Mouse (Mus musculus) neural tube, embryonic 12.5 days (tissue): Measurements from ENCODE around the gene Bscl2. TPM values are rescaled to one million over a fixed set of nuclear protein-coding genes. Genes with fewer than 3 reads are reported as not detected.
"Not testable (repeated sequence)": the region's sequence is repeated elsewhere in the genome, so short reads cannot be mapped to it uniquely, and the experiment has no call there.

ENCODE experiments used
- ATAC-seq: fragments of 200-750 bp; cut with Nextera tagmentation; 2 replicates; pipeline ENCODE4 v1.8.0; 2017; ENCODE audit warnings: low read depth, mild to moderate bottlenecking, moderate TSS enrichment, moderate library complexity; ENCODE audit not compliant: low FRiP score
- H3K27ac ChIP-seq: fragments of 300-500 bp; sonication (generic); 2 replicates; pipeline ENCODE4 v1.5.1; 2016
- H3K27me3 ChIP-seq: fragments of 300-500 bp; sonication (generic); replicated peaks from 2 replicates; pipeline ENCODE4 v1.6.1; 2016; ENCODE audit warnings: mild to moderate bottlenecking
- H3K36me3 ChIP-seq: fragments of 300-500 bp; sonication (generic); 2 replicates; pipeline ENCODE4 v1.6.1; 2016; ENCODE audit warnings: mild to moderate bottlenecking
- H3K4me1 ChIP-seq: fragments of 300-500 bp; sonication (generic); 2 replicates; pipeline ENCODE4 v1.6.1; 2016
- H3K4me2 ChIP-seq: fragments of 300-500 bp; sonication (generic); replicated peaks from 2 replicates; pipeline ENCODE4 v1.6.1; 2016; ENCODE audit warnings: mild to moderate bottlenecking
- H3K4me3 ChIP-seq: fragments of 300-500 bp; sonication (generic); 2 replicates; pipeline ENCODE4 v1.5.1; 2016
- H3K9ac ChIP-seq: fragments of 300-500 bp; sonication (generic); 2 replicates; pipeline ENCODE4 v1.6.1; 2016; ENCODE audit warnings: mild to moderate bottlenecking
- H3K9me3 ChIP-seq: fragments of 300-500 bp; sonication (generic); 2 replicates; pipeline ENCODE4 v1.6.1; 2016; ENCODE audit warnings: mild to moderate bottlenecking
- WGBS: fragments of 180-500 bp; shearing (Covaris S2); methylation state at CpG from one replicate; pipeline ENCODE4 v1.1.7; 2016; 5-methylcytosine and 5-hydroxymethylcytosine counted together
- polyA plus RNA-seq: library from polyadenylated mRNA; unstranded; fragments of >200 nt; fragmentation: Nextera tagmentation; extraction: Ambion mirVana; gene quantifications from 2 replicates; pipeline ENCODE4 v1.2.1, GENCODE M21; 2016

The Bscl2 gene
- polyA plus RNA-seq, 1 experiment from 2014 or later: 66.1 TPM

GRCm38 (mm10) chr19:8836327-8836726 is 940 bp upstream of the Bscl2 start:
- peak overlapping the region; percentile 75 for H3K4me2 ChIP-seq
- WGBS: 98% methylated on average over 10 of the region's 10 CpGs

GRCm38 (mm10) chr19:8838041-8838730 is 919 bp downstream of the Bscl2 start:
- peak; percentile 38 for ATAC-seq
- H3K36me3 ChIP-seq: peaks cover 32% of the 10 kb centered on the region

More at GRCm38 (mm10) chr19:8836327-8836726, 940 bp upstream of the Bscl2 start:
- H3K9ac ChIP-seq, H3K4me3 ChIP-seq, H3K27ac ChIP-seq, ATAC-seq, H3K27me3 ChIP-seq, H3K9me3 ChIP-seq: not testable (repeated sequence)
- H3K36me3 ChIP-seq: peaks cover 44% of the 10 kb centered on the region
- peaks cover 32% of the 10 kb centered on the region for H3K4me1 ChIP-seq

DNA sequence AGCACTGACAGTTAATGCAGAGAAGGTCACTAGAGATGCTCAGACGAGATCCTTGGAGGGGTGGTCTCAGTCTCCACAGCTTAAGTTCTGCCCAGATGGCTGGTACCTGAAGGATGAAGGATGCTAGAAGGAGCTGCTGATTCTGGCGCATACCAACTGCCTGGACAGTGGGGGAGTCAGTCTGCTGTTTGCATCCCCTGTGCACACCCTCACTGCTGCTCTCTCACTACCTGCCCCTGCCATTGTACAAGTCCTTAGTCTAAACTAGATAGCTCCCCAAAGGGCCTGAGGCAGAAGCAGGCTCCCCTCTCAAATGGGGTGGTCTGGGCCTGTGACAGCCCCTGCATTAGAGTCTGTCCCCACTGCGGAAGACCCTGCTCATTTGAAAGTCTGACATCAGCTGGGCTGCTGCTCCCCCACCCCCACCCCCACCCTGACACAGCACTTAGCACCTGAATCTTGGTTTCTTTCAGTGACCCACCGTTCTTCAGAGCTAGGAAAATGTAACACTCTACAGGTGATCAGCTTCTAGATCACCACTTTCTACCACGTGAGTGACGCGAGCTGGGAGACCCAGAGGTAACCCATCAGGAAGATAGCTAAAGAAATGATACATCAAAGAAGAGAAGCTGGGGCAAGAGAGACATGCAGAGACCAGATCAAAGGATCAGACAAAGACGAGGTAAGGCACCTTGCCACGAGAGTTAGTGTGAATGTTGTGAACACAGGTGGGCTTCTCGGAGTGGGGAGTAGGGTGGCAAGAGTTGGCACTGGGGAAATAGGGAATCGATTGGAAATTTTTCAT is 2.0 kb downstream of the Bscl2 start, which contains the start of gene Gng3:
Gene Gng3 (minus strand): TSS at position 92 of the 805 bp plus-strand sequence.
- peak; percentile 85 for ATAC-seq
- peak within 1 kb of the TSS; percentile 52 for H3K4me3 ChIP-seq
- H3K4me2 ChIP-seq: peak within 1 kb of the TSS; percentile 75
- H3K36me3 ChIP-seq: peaks cover 23% of the 10 kb centered on the region
- H3K9ac ChIP-seq: peak within 1 kb of the TSS; percentile 71
- H3K27me3 ChIP-seq: no peaks in the 10 kb centered on the region
- H3K4me1 ChIP-seq: peaks cover 32% of the 10 kb centered on the region
- 44% methylated on average over 11 of the region's 11 CpGs for WGBS
- H3K27ac ChIP-seq: peak within 1 kb of the TSS; percentile 91
- H3K9me3 ChIP-seq: no peaks in the 10 kb centered on the region

More at GRCm38 (mm10) chr19:8838041-8838730, 919 bp downstream of the Bscl2 start:
- WGBS: 23% methylated on average over 15 of the region's 15 CpGs
- Histone ChIP-seq H3K9ac (peak overlapping the region; percentile 71), H3K27me3 (no peaks in the 10 kb centered on the region), H3K4me3 (peak overlapping the region; percentile 52), H3K4me1 (peaks cover 32% of the 10 kb centered on the region), H3K27ac (peak overlapping the region; percentile 91), H3K4me2 (peak overlapping the region; percentile 75), H3K9me3 (no peaks in the 10 kb centered on the region)

GRCm38 (mm10) chr19:8839908-8840791 is 2.9 kb downstream of the Bscl2 start:
- no peak for ATAC-seq
- Histone ChIP-seq H3K4me3 (peak overlapping the region; percentile 52), H3K27me3 (no peaks in the 10 kb centered on the region), H3K9ac (peak overlapping the region; percentile 64), H3K9me3 (no peaks in the 10 kb centered on the region), H3K36me3 (peaks cover 18% of the 10 kb centered on the region), H3K4me2 (peak overlapping the region; percentile 75), H3K4me1 (peaks cover 32% of the 10 kb centered on the region), H3K27ac (0 out of 2 replicates have a peak overlapping the region, but pooled peaks have one; percentile 37)
- WGBS: 21% methylated on average over 29 of the region's 29 CpGs

DNA sequence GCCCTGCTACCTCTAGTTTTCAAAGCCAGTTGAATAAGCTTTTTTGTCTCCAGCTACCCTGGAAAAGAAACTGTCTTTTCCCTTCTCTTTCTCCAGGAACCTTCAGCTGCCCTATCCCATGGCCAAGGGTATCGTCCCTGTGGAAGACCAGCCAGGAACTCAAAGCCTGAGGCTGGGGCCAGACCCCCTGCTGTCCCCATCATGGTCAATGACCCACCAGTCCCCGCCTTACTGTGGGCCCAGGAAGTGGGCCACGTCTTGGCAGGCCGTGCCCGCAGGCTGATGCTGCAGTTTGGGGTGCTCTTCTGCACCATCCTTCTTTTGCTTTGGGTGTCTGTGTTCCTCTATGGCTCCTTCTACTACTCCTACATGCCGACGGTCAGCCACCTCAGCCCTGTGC is 3.7 kb downstream of the Bscl2 start:
- ATAC-seq: no peak
- Histone ChIP-seq H3K9me3 (no peaks in the 10 kb centered on the region), H3K36me3 (peaks cover 18% of the 10 kb centered on the region), H3K27ac (no peak overlapping the region), H3K4me3 (peak overlapping the region; percentile 52), H3K4me1 (peaks cover 32% of the 10 kb centered on the region), H3K4me2 (peak overlapping the region; percentile 75), H3K9ac (peak overlapping the region; percentile 64), H3K27me3 (no peaks in the 10 kb centered on the region)
- WGBS: 92% methylated on average over 7 of the region's 7 CpGs

DNA sequence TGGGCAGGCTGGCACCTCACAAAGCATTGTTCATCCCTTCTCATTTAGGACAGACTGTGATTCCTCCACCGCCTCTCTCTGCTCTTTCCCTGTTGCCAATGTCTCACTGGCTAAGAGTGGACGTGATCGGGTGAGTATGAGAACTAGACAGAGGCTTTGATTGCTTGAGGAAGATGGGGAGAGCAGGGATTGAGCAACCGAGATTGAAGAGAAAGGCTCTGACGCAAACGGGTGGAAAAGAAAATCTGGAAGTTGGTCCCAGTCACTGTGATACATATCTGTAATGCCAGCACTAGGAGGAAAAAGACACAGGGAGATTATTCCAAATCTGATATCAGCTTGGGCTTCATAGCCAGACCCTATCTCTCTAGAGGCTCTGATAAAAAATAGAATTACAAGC is 5.7 kb downstream of the Bscl2 start:
- 92% methylated on average over 6 of the region's 6 CpGs for WGBS
- H3K36me3 ChIP-seq: peaks cover 34% of the 10 kb centered on the region
- no peak for ATAC-seq
- no peak overlapping the region for H3K4me3 ChIP-seq
- H3K27me3 ChIP-seq: no peaks in the 10 kb centered on the region
- H3K27ac ChIP-seq: no peak overlapping the region
- H3K9me3 ChIP-seq: no peaks in the 10 kb centered on the region
- no peak overlapping the region for H3K4me2 ChIP-seq
- H3K9ac ChIP-seq: no peak overlapping the region
- H3K4me1 ChIP-seq: peaks cover 32% of the 10 kb centered on the region

- no peaks in the 10 kb centered on the region for H3K9me3 ChIP-seq
- H3K36me3 ChIP-seq: peaks cover 46% of the 10 kb centered on the region
- no peak overlapping the region for H3K4me3 ChIP-seq
- no peak overlapping the region for H3K27ac ChIP-seq
- no peak overlapping the region for H3K4me2 ChIP-seq
- no peak for ATAC-seq
- no peaks in the 10 kb centered on the region for H3K27me3 ChIP-seq
- 71% methylated on average over 5 of the region's 5 CpGs for WGBS
- no peak overlapping the region for H3K9ac ChIP-seq
- peaks cover 18% of the 10 kb centered on the region for H3K4me1 ChIP-seq
These were observed 7.3 kb downstream of the Bscl2 start for GRCm38 (mm10) chr19:8844371-8845129.

- Histone ChIP-seq H3K4me1 (no peaks in the 10 kb centered on the region), H3K4me2 (no peak overlapping the region), H3K27me3 (no peaks in the 10 kb centered on the region; the same call in 1 of the 2 replicates), H3K4me3 (no peak overlapping the region), H3K9me3 (no peaks in the 10 kb centered on the region), H3K27ac (no peak overlapping the region), H3K36me3 (peaks cover 35% of the 10 kb centered on the region), H3K9ac (no peak overlapping the region)
- 93% methylated on average over 5 of the region's 5 CpGs for WGBS
- no peak for ATAC-seq
These were observed 11.1 kb downstream of the Bscl2 start for GRCm38 (mm10) chr19:8848356-8848755.

GRCm38 (mm10) chr19:8850402-8850901 is 13.2 kb downstream of the Bscl2 start, which contains the start of gene Lrrn4cl:
Lrrn4cl (plus strand) TSS chr19:8850768.
- Histone ChIP-seq H3K9me3 (no peaks in the 10 kb centered on the region), H3K4me3 (no peak within 1 kb of the TSS), H3K4me1 (no peaks in the 10 kb centered on the region), H3K4me2 (no peak within 1 kb of the TSS), H3K27me3 (no peaks in the 10 kb centered on the region; the same call in 1 of the 2 replicates), H3K36me3 (peaks cover 35% of the 10 kb centered on the region), H3K9ac (no peak within 1 kb of the TSS), H3K27ac (no peak within 1 kb of the TSS)
- 44% methylated on average over 7 of the region's 7 CpGs for WGBS
- ATAC-seq: no peak

GRCm38 (mm10) chr19:8851639-8852038 is 14.4 kb downstream of the Bscl2 start:
- 54% methylated on average over 7 of the region's 7 CpGs for WGBS
- no peak overlapping the region for H3K9ac ChIP-seq
- ATAC-seq: no peak

More at GRCm38 (mm10) chr19:8851639-8852038, 14.4 kb downstream of the Bscl2 start:
- no peaks in the 10 kb centered on the region; the same call in 1 of the 2 replicates for H3K27me3 ChIP-seq
- no peak overlapping the region for H3K4me2 ChIP-seq
- no peaks in the 10 kb centered on the region for H3K4me1 ChIP-seq
- H3K36me3 ChIP-seq: peaks cover 25% of the 10 kb centered on the region
- H3K27ac ChIP-seq: no peak overlapping the region
- no peak overlapping the region for H3K4me3 ChIP-seq
- no peaks in the 10 kb centered on the region for H3K9me3 ChIP-seq
